Mouse (Mus musculus): ENCODE results near the gene Znfx1. TPM values are rescaled to one million over a fixed set of nuclear protein-coding genes. Genes with fewer than 3 reads are reported as not detected.
A peak's percentile ranks its signal among the peaks of the same experiment; 100 is the strongest.

Znfx1 gene
- polyA plus RNA-seq (2016; fragmentation: Nextera tagmentation; extraction: Ambion mirVana): 6.5 and 7.5 TPM in 2 replicates

DNA sequence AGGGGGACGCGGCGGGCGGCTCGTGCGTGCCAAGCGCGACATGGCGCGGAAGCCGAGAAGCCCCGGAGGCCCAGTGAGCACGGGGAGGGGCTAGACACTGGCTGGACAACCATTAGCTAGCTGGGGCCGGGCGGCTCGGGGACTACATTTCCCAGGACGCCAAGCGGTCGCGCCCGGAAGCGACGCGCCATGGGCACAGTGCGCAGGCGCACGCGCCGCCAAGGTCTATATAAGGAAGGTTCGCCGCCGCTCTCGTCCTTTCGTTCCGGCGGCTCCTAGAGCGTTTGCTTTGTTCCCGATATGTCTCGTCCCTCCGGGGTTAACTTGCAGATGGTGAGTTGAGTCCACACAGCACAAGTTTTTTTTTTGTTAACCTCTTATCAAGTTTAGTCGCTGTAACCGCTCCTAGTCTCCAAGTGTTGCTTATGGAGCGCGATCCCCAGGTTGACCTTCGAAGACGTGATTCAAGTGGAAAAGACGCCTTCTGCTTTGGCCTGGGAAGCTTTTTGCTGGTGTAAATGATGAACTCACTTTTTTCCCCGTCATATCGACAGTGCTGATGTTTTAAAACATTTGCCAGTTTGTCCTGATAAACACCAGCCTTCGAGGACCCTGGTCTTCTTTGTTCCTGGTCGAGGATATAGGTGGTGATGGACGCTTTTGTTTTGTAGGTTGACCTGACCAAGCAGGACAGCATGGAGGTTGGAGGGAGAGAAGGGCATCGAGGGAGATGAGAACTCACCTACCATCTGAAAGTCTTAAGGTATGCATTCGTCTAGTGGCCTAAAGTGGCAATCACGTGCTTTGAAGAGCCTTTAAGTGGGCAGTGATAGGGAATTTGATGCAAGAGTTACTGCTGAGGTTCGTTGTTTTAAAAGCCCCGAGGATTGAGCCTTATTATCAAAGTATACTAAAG lies at the start of gene Znfx1:
Gene Znfx1, minus strand, starts transcription at position 51 of the 916 bp plus-strand sequence.
- Histone ChIP-seq H3K27ac (peak within 1 kb of the TSS; percentile 99), H3K9me3 (no peaks in the 10 kb centered on the region), H3K4me1 (replicated peaks) (peaks cover 40% of the 10 kb centered on the region), H3K27me3 (ENCODE audit: insufficient read depth, poor library complexity, severe bottlenecking) (no peaks in the 10 kb centered on the region), H3K36me3 (peaks cover 41% of the 10 kb centered on the region), H3K4me3 (peak within 1 kb of the TSS; percentile 84)
- WGBS: under 1% methylated on average over 57 of the region's 57 CpGs
- peak; percentile 97 for DNase-seq (ENCODE audit: low spot score)

- H3K9me3 ChIP-seq: no peaks in the 10 kb centered on the region
- H3K36me3 ChIP-seq: no peaks in the 10 kb centered on the region
- no peak overlapping the region for H3K4me3 ChIP-seq
- no peaks in the 10 kb centered on the region for H3K27me3 ChIP-seq (ENCODE audit: insufficient read depth, poor library complexity, severe bottlenecking)
- H3K4me1 ChIP-seq (replicated peaks): 0 out of 2 replicates have a peak, but pooled peaks cover 8% of the 10 kb centered on the region
- 58% methylated on average over 7 of the region's 7 CpGs for WGBS
- H3K27ac ChIP-seq: no peak overlapping the region
- DNase-seq (ENCODE audit: low spot score): no peak
Observed at GRCm38 (mm10) chr2:167112259-167112658, 49.4 kb upstream of the Znfx1 start.

- Histone ChIP-seq H3K27me3 (ENCODE audit: insufficient read depth, poor library complexity, severe bottlenecking) (no peaks in the 10 kb centered on the region), H3K9me3 (0 out of 2 replicates have a peak, but pooled peaks cover 7% of the 10 kb centered on the region), H3K4me3 (no peak overlapping the region), H3K27ac (no peak overlapping the region), H3K4me1 (replicated peaks) (0 out of 2 replicates have a peak, but pooled peaks cover 8% of the 10 kb centered on the region), H3K36me3 (0 out of 2 replicates have a peak, but pooled peaks cover 10% of the 10 kb centered on the region)
- 90% methylated on average over 8 of the region's 8 CpGs for WGBS
- DNase-seq (ENCODE audit: low spot score): no peak
Observed at GRCm38 (mm10) chr2:167109506-167109905, 46.7 kb upstream of the Znfx1 start.

GRCm38 (mm10) chr2:167103546-167103945 lies 40.7 kb upstream of the Znfx1 start:
- Histone ChIP-seq H3K9me3 (0 out of 2 replicates have a peak, but pooled peaks cover 7% of the 10 kb centered on the region), H3K4me3 (no peak overlapping the region), H3K27ac (no peak overlapping the region), H3K27me3 (ENCODE audit: insufficient read depth, poor library complexity, severe bottlenecking) (no peaks in the 10 kb centered on the region), H3K36me3 (0 out of 2 replicates have a peak, but pooled peaks cover 10% of the 10 kb centered on the region), H3K4me1 (replicated peaks) (no peaks in the 10 kb centered on the region; the same call in 1 of the 2 replicates)
- no peak for DNase-seq (ENCODE audit: low spot score)
- WGBS: 91% methylated on average over 7 of the region's 7 CpGs

- H3K4me3 ChIP-seq: no peak overlapping the region
- H3K36me3 ChIP-seq: 0 out of 2 replicates have a peak, but pooled peaks cover 10% of the 10 kb centered on the region
- DNase-seq (ENCODE audit: low spot score): no peak
- H3K27me3 ChIP-seq (ENCODE audit: insufficient read depth, poor library complexity, severe bottlenecking): no peaks in the 10 kb centered on the region; the same call in 1 of the 2 replicates
- 83% methylated on average over 17 of the region's 17 CpGs for WGBS
- H3K9me3 ChIP-seq: 0 out of 2 replicates have a peak, but pooled peaks cover 3% of the 10 kb centered on the region
- H3K4me1 ChIP-seq (replicated peaks): no peaks in the 10 kb centered on the region; the same call in 1 of the 2 replicates
- H3K27ac ChIP-seq: no peak overlapping the region
Observed at GRCm38 (mm10) chr2:167101743-167102441, 39.1 kb upstream of the Znfx1 start.

DNA sequence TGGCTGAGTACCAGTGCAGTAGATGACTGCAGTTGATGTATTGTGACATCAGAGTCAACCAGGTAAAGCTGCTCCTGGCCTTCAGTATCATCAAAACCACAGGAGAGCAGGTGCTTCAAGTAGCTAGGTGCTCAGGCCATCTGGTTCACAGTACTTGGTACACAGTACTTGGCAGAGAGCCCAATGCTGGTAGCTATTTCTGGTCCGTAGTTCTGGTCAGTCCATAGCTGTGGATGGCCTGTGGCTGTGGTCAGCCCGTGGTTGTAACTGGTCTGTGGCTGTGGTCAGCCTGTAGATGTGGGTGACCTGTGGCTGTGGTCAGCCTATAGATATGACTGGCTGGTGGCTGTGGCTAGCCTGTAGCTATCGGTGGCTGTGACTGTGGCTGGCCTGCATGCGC lies 31.9 kb upstream of the Znfx1 start:
- H3K9me3 ChIP-seq: 0 out of 2 replicates have a peak, but pooled peaks cover 5% of the 10 kb centered on the region
- H3K4me3 ChIP-seq: no peak overlapping the region
- no peaks in the 10 kb centered on the region; the same call in 1 of the 2 replicates for H3K27me3 ChIP-seq (ENCODE audit: insufficient read depth, poor library complexity, severe bottlenecking)
- H3K27ac ChIP-seq: no peak overlapping the region
- H3K4me1 ChIP-seq (replicated peaks): no peaks in the 10 kb centered on the region
- no peak for DNase-seq (ENCODE audit: low spot score)
- 91% methylated on average over 4 of the region's 4 CpGs for WGBS
- no peaks in the 10 kb centered on the region for H3K36me3 ChIP-seq

DNA sequence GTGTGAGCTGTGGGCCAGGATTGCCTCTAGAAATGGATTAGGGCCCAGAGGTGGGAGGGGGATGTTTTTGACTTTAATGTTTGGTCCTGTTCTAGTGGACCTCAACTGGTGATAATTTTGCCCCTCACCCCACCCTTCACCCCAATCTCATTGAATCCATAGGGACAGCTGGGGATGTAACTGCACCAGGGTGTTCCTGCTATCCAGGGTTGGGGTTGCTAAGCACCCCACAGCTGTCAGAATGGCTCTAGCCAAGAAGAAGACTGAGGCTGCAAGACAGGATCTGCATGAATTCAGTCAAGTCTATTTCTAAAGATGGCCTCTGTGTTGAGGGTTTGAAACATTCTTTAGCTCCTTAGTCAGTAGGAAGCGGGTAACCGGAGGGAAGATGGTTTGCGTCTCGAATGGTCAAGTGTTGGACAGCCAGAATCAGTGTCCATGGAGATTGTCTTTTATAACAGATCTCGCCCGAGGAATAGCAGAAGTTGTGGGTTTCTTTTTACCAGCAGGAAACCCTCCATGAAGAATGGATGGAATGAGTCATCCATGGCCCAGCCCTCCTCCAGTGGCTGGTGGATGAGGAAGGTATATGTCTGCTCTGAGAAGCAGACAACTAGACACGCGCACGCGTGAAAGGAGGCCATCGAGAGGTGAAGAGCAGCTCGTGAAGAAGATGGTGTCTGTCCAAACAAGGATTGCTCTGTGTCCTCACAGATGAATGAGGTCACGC lies 30.5 kb upstream of the Znfx1 start:
- Histone ChIP-seq H3K27me3 (ENCODE audit: insufficient read depth, poor library complexity, severe bottlenecking) (no peaks in the 10 kb centered on the region; the same call in 1 of the 2 replicates), H3K36me3 (no peaks in the 10 kb centered on the region), H3K4me3 (no peak overlapping the region), H3K27ac (no peak overlapping the region), H3K4me1 (replicated peaks) (no peaks in the 10 kb centered on the region), H3K9me3 (0 out of 2 replicates have a peak, but pooled peaks cover 5% of the 10 kb centered on the region)
- no peak for DNase-seq (ENCODE audit: low spot score)
- WGBS: 93% methylated on average over 13 of the region's 13 CpGs

DNA sequence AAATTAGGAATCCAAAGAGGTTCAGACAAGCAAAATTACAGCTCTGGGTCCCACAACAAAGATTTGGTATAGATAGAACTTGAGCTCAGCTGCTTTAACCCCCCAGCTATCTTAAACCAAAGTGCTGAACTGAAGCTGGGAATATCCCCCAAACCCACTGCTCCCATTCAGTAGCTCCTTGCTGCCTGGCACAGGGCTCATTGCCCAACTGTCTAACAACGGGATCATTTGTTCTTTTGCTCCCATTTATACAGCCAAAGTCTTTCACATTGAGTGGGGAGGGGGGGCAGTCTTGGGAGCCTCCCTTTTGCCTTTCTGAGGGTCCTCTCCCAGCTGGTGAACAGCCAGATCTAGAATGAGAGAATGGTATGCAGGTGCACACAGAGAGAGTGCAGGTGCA lies 27.5 kb upstream of the Znfx1 start:
- Histone ChIP-seq H3K27ac (no peak overlapping the region), H3K4me1 (replicated peaks) (peaks cover 14% of the 10 kb centered on the region), H3K9me3 (0 out of 2 replicates have a peak, but pooled peaks cover 5% of the 10 kb centered on the region), H3K4me3 (no peak overlapping the region), H3K36me3 (no peaks in the 10 kb centered on the region), H3K27me3 (ENCODE audit: insufficient read depth, poor library complexity, severe bottlenecking) (no peaks in the 10 kb centered on the region)
- DNase-seq (ENCODE audit: low spot score): no peak
- 77% methylated on average over 1 of the region's 1 CpGs for WGBS

GRCm38 (mm10) chr2:167086836-167087235 lies 24.0 kb upstream of the Znfx1 start:
- Histone ChIP-seq H3K27ac (no peak overlapping the region), H3K27me3 (ENCODE audit: insufficient read depth, poor library complexity, severe bottlenecking) (no peaks in the 10 kb centered on the region), H3K9me3 (no peaks in the 10 kb centered on the region), H3K36me3 (no peaks in the 10 kb centered on the region), H3K4me3 (no peak overlapping the region), H3K4me1 (replicated peaks) (peaks cover 19% of the 10 kb centered on the region)
- no peak for DNase-seq (ENCODE audit: low spot score)
- WGBS: 91% methylated on average over 5 of the region's 5 CpGs

DNA sequence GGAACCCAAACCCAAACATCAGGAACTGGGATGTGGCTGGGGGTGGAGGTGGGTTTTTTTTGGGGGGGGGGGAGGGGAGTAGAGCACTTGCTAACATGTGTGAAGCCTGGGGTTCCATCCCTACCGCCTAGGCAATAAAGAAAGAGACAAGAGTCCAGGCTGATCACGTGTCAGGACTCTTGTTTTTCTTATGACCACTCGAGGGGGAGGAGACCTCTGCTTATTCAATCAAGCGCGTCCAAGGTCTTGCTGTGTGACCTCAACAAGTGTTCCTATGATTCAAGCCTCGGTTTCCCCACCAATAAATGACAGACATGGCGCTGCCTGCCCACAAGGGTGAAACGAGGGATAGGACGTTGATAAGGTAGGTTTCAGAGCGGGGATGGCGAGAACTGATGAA lies 23.3 kb upstream of the Znfx1 start:
- H3K36me3 ChIP-seq: no peaks in the 10 kb centered on the region
- 70% methylated on average over 11 of the region's 11 CpGs for WGBS
- no peak overlapping the region for H3K4me3 ChIP-seq
- no peak overlapping the region for H3K27ac ChIP-seq
- no peaks in the 10 kb centered on the region for H3K27me3 ChIP-seq (ENCODE audit: insufficient read depth, poor library complexity, severe bottlenecking)
- peaks cover 27% of the 10 kb centered on the region for H3K4me1 ChIP-seq (replicated peaks)
- H3K9me3 ChIP-seq: no peaks in the 10 kb centered on the region
- no peak for DNase-seq (ENCODE audit: low spot score)

DNA sequence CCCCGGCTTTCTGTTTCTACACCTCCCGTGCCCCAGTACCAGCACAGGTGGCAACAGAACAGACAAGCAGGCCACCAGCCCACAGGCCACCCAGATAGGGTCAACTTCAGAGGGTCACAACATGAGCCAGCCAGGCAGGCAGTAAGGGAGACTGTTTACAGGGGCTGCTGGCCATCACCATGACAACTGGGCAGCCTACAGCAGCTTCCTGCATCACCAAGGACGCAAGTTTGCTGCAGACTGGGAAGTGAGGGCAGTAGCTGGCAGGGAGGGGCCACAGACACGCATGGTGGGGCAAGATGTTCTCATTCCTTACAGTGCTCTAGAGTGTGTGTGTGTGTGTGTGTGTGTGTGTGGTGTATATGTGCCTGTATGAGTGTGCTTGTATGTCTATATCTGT lies 18.8 kb upstream of the Znfx1 start:
- 35% methylated on average over 4 of the region's 4 CpGs for WGBS
- Histone ChIP-seq H3K36me3 (no peaks in the 10 kb centered on the region), H3K4me3 (no peak overlapping the region), H3K27ac (0 out of 2 replicates have a peak overlapping the region, but pooled peaks have one; percentile 1), H3K27me3 (ENCODE audit: insufficient read depth, poor library complexity, severe bottlenecking) (no peaks in the 10 kb centered on the region), H3K9me3 (no peaks in the 10 kb centered on the region), H3K4me1 (replicated peaks) (peaks cover 47% of the 10 kb centered on the region)
- peak; percentile 62 for DNase-seq (ENCODE audit: low spot score)

- peaks cover 45% of the 10 kb centered on the region for H3K4me1 ChIP-seq (replicated peaks)
- no peak overlapping the region for H3K4me3 ChIP-seq
- no peak for DNase-seq (ENCODE audit: low spot score)
- 0 out of 2 replicates have a peak overlapping the region, but pooled peaks have one; percentile 1 for H3K27ac ChIP-seq
- H3K36me3 ChIP-seq: no peaks in the 10 kb centered on the region
- H3K9me3 ChIP-seq: no peaks in the 10 kb centered on the region
- no peaks in the 10 kb centered on the region for H3K27me3 ChIP-seq (ENCODE audit: insufficient read depth, poor library complexity, severe bottlenecking)
- WGBS: 60% methylated on average over 6 of the region's 6 CpGs
Observed at GRCm38 (mm10) chr2:167081135-167081534, 18.3 kb upstream of the Znfx1 start.
